Mouse (Mus musculus) lung, embryonic 15.5 days (tissue): ENCODE data around the gene Rdx. TPM values are rescaled to one million over a fixed set of nuclear protein-coding genes. Genes with fewer than 3 reads are reported as not detected.
"Not testable (repeated sequence)": the region's sequence is repeated elsewhere in the genome, so short reads cannot be mapped to it uniquely, and the experiment has no call there.

Experiments
- ATAC-seq: fragments of 200-750 bp; cut with Nextera tagmentation; 2 replicates; pipeline ENCODE4 v1.8.0; 2017; ENCODE audit warnings: moderate number of reproducible peaks, borderline replicate concordance; ENCODE audit not compliant: low FRiP score, low TSS enrichment; ENCODE audit errors: extremely low read depth
- H3K27ac ChIP-seq: fragments of 300-500 bp; sonication (generic); 2 replicates; pipeline ENCODE4 v1.5.1; 2015; ENCODE audit warnings: moderate library complexity, mild to moderate bottlenecking, inconsistent platforms
- H3K27me3 ChIP-seq: fragments of 300-500 bp; sonication (generic); 2 replicates; pipeline ENCODE4 v1.6.1; 2015; ENCODE audit warnings: inconsistent platforms
- H3K36me3 ChIP-seq: fragments of 300-500 bp; sonication (generic); 2 replicates; pipeline ENCODE4 v1.6.1; 2015; ENCODE audit warnings: inconsistent platforms
- H3K4me1 ChIP-seq: fragments of 300-500 bp; sonication (generic); 2 replicates; pipeline ENCODE4 v1.6.1; 2015; ENCODE audit warnings: inconsistent platforms
- H3K4me2 ChIP-seq: fragments of 300-500 bp; sonication (generic); 2 replicates; pipeline ENCODE4 v1.6.1; 2015; ENCODE audit warnings: inconsistent platforms, mild to moderate bottlenecking, moderate library complexity
- H3K4me3 ChIP-seq: fragments of 300-500 bp; sonication (generic); 2 replicates; pipeline ENCODE4 v1.5.1; 2015; ENCODE audit warnings: mild to moderate bottlenecking, inconsistent platforms
- H3K9ac ChIP-seq: fragments of 300-500 bp; sonication (generic); 2 replicates; pipeline ENCODE4 v1.6.1; 2015; ENCODE audit warnings: inconsistent platforms
- H3K9me3 ChIP-seq: fragments of 300-500 bp; sonication (generic); 2 replicates; pipeline ENCODE4 v1.6.1; 2016; ENCODE audit warnings: inconsistent platforms
- WGBS: fragments of 180-500 bp; shearing (Covaris S2); methylation state at CpG from one replicate; pipeline ENCODE4 v1.1.7; 2015; 5-methylcytosine and 5-hydroxymethylcytosine counted together
- polyA plus RNA-seq: library from polyadenylated mRNA; unstranded; fragments of >200 nt; fragmentation: Nextera tagmentation; extraction: Ambion mirVana; gene quantifications from 2 replicates; pipeline ENCODE4 v1.2.1, GENCODE M21; 2015

Rdx gene
- polyA plus RNA-seq, 1 experiment from 2014 or later, result 132 TPM

GRCm38 (mm10) chr9:52070052-52070451 is 23.1 kb downstream of the Rdx start:
- Histone ChIP-seq H3K27me3 (no peaks in the 10 kb centered on the region), H3K4me2 (no peak overlapping the region), H3K9ac (no peak overlapping the region), H3K4me1 (no peaks in the 10 kb centered on the region), H3K4me3 (no peak overlapping the region), H3K36me3 (peaks cover 68% of the 10 kb centered on the region), H3K9me3 (no peaks in the 10 kb centered on the region), H3K27ac (no peak overlapping the region)
- no peak for ATAC-seq
- WGBS, result 88% methylated on average over 2 of the region's 2 CpGs

- not testable (repeated sequence) for ATAC-seq, H3K9ac ChIP-seq, H3K9me3 ChIP-seq, H3K4me3 ChIP-seq, H3K27me3 ChIP-seq, H3K4me1 ChIP-seq, H3K4me2 ChIP-seq, H3K27ac ChIP-seq
- peaks cover 66% of the 10 kb centered on the region for H3K36me3 ChIP-seq
These were observed 24.4 kb downstream of the Rdx start for GRCm38 (mm10) chr9:52071352-52071751.

- H3K4me2 ChIP-seq, result no peak overlapping the region
- no peaks in the 10 kb centered on the region for H3K9me3 ChIP-seq
- H3K27me3 ChIP-seq, result no peaks in the 10 kb centered on the region
- no peak for ATAC-seq
- H3K4me1 ChIP-seq, result no peaks in the 10 kb centered on the region
- no peak overlapping the region for H3K9ac ChIP-seq
- H3K27ac ChIP-seq, result no peak overlapping the region
- H3K36me3 ChIP-seq, result peaks cover 70% of the 10 kb centered on the region
- no peak overlapping the region for H3K4me3 ChIP-seq
These were observed 25.2 kb downstream of the Rdx start for GRCm38 (mm10) chr9:52072202-52072601.

GRCm38 (mm10) chr9:52076089-52076488 is 29.1 kb downstream of the Rdx start:
- Histone ChIP-seq H3K4me2 (no peak overlapping the region), H3K36me3 (peaks cover 67% of the 10 kb centered on the region), H3K4me3 (no peak overlapping the region), H3K27ac (no peak overlapping the region), H3K9ac (no peak overlapping the region), H3K27me3 (no peaks in the 10 kb centered on the region), H3K4me1 (no peaks in the 10 kb centered on the region), H3K9me3 (no peaks in the 10 kb centered on the region)
- no peak for ATAC-seq
- WGBS, result 94% methylated on average over 2 of the region's 2 CpGs

GRCm38 (mm10) chr9:52077692-52078091 is 30.7 kb downstream of the Rdx start:
- H3K27me3 ChIP-seq, result no peaks in the 10 kb centered on the region
- no peak overlapping the region for H3K4me2 ChIP-seq
- ATAC-seq, result no peak
- no peak overlapping the region for H3K27ac ChIP-seq
- no peaks in the 10 kb centered on the region for H3K9me3 ChIP-seq
- WGBS, result 70% methylated on average over 1 of the region's 1 CpGs
- H3K36me3 ChIP-seq, result peaks cover 70% of the 10 kb centered on the region
- no peak overlapping the region for H3K4me3 ChIP-seq
- H3K4me1 ChIP-seq, result no peaks in the 10 kb centered on the region
- H3K9ac ChIP-seq, result no peak overlapping the region

- Histone ChIP-seq H3K36me3 (peaks cover 68% of the 10 kb centered on the region), H3K9me3 (no peaks in the 10 kb centered on the region), H3K27me3 (no peaks in the 10 kb centered on the region), H3K9ac (no peak overlapping the region), H3K27ac (no peak overlapping the region), H3K4me1 (no peaks in the 10 kb centered on the region), H3K4me2 (no peak overlapping the region), H3K4me3 (no peak overlapping the region)
- WGBS, result 44% methylated on average over 2 of the region's 2 CpGs
- no peak for ATAC-seq
These were observed 35.0 kb downstream of the Rdx start for GRCm38 (mm10) chr9:52081979-52082378.

GRCm38 (mm10) chr9:52082414-52082813 is 35.4 kb downstream of the Rdx start:
- Histone ChIP-seq H3K4me2 (no peak overlapping the region), H3K9me3 (no peaks in the 10 kb centered on the region), H3K27me3 (no peaks in the 10 kb centered on the region), H3K9ac (no peak overlapping the region), H3K27ac (no peak overlapping the region), H3K4me1 (no peaks in the 10 kb centered on the region), H3K36me3 (peaks cover 69% of the 10 kb centered on the region), H3K4me3 (no peak overlapping the region)
- no peak for ATAC-seq
- 70% methylated on average over 4 of the region's 4 CpGs for WGBS

- Histone ChIP-seq H3K4me1 (peaks cover 5% of the 10 kb centered on the region; the same call in 1 of the 2 replicates), H3K4me3 (no peak overlapping the region), H3K4me2 (no peak overlapping the region), H3K27me3 (no peaks in the 10 kb centered on the region), H3K36me3 (peaks cover 25% of the 10 kb centered on the region), H3K9ac (no peak overlapping the region), H3K27ac (no peak overlapping the region), H3K9me3 (no peaks in the 10 kb centered on the region)
- 91% methylated on average over 9 of the region's 9 CpGs for WGBS
- ATAC-seq, result no peak
These were observed 44.8 kb downstream of the Rdx start for GRCm38 (mm10) chr9:52091752-52092151.

- no peak overlapping the region for H3K4me2 ChIP-seq
- H3K4me1 ChIP-seq, result peaks cover 5% of the 10 kb centered on the region; the same call in 1 of the 2 replicates
- no peaks in the 10 kb centered on the region for H3K27me3 ChIP-seq
- H3K36me3 ChIP-seq, result peaks cover 19% of the 10 kb centered on the region
- ATAC-seq, result no peak
- H3K9me3 ChIP-seq, result no peaks in the 10 kb centered on the region
- H3K9ac ChIP-seq, result no peak overlapping the region
- 83% methylated on average over 5 of the region's 5 CpGs for WGBS
- no peak overlapping the region for H3K27ac ChIP-seq
- no peak overlapping the region for H3K4me3 ChIP-seq
These were observed 45.3 kb downstream of the Rdx start for GRCm38 (mm10) chr9:52092311-52092710.

GRCm38 (mm10) chr9:52093108-52093507 is 46.1 kb downstream of the Rdx start:
- Histone ChIP-seq H3K4me2 (no peak overlapping the region), H3K4me1 (peaks cover 5% of the 10 kb centered on the region; the same call in 1 of the 2 replicates), H3K9ac (no peak overlapping the region), H3K9me3 (no peaks in the 10 kb centered on the region), H3K4me3 (no peak overlapping the region), H3K27me3 (no peaks in the 10 kb centered on the region), H3K27ac (no peak overlapping the region), H3K36me3 (peaks cover 11% of the 10 kb centered on the region)
- ATAC-seq, result no peak
- 58% methylated on average over 8 of the region's 8 CpGs for whole genome bisulfite sequencing

GRCm38 (mm10) chr9:52094016-52094415 is 47.0 kb downstream of the Rdx start:
- Histone ChIP-seq H3K4me1 (peaks cover 5% of the 10 kb centered on the region; the same call in 1 of the 2 replicates), H3K27me3 (no peaks in the 10 kb centered on the region), H3K36me3 (peaks cover 7% of the 10 kb centered on the region; the same call in 1 of the 2 replicates), H3K9ac (no peak overlapping the region), H3K9me3 (no peaks in the 10 kb centered on the region), H3K27ac (no peak overlapping the region), H3K4me2 (no peak overlapping the region), H3K4me3 (no peak overlapping the region)
- 57% methylated on average over 5 of the region's 5 CpGs for WGBS
- no peak for ATAC-seq

- Histone ChIP-seq H3K36me3 (peaks cover 5% of the 10 kb centered on the region; the same call in 1 of the 2 replicates), H3K4me3 (no peak overlapping the region), H3K27me3 (no peaks in the 10 kb centered on the region), H3K4me2 (no peak overlapping the region), H3K9ac (no peak overlapping the region), H3K9me3 (no peaks in the 10 kb centered on the region), H3K4me1 (peaks cover 5% of the 10 kb centered on the region; the same call in 1 of the 2 replicates), H3K27ac (no peak overlapping the region)
- 59% methylated on average over 10 of the region's 10 CpGs for WGBS
- ATAC-seq, result no peak
These were observed 47.6 kb downstream of the Rdx start for GRCm38 (mm10) chr9:52094471-52094980.

- Histone ChIP-seq H3K27me3 (no peaks in the 10 kb centered on the region), H3K27ac (no peak overlapping the region), H3K9ac (no peak overlapping the region), H3K4me1 (peaks cover 5% of the 10 kb centered on the region; the same call in 1 of the 2 replicates), H3K4me2 (no peak overlapping the region), H3K9me3 (no peaks in the 10 kb centered on the region), H3K36me3 (no peaks in the 10 kb centered on the region), H3K4me3 (no peak overlapping the region)
- ATAC-seq, result no peak
- 69% methylated on average over 3 of the region's 3 CpGs for WGBS
These were observed 48.7 kb downstream of the Rdx start for GRCm38 (mm10) chr9:52095666-52096065.
